Mouse (Mus musculus) frontal cortex, postnatal 25 days (tissue): ENCODE results near the gene Hivep2.
A peak's percentile ranks its signal among the peaks of the same experiment; 100 is the strongest.

Source experiments
- DNase-seq, 2 experiments: peaks; one replicate each; pipeline ENCODE4 v3.0.0; 2022; ENCODE audit warnings: low spot score in 2 of 2

Gene Hivep2

GRCm38 (mm10) chr10:14164829-14165228 lies 199.0 kb downstream of the Hivep2 start:
- DNase-seq, result no peak

- DNase-seq, result no peak
Measured at GRCm38 (mm10) chr10:14168197-14168844, 202.4 kb downstream of the Hivep2 start.

GRCm38 (mm10) chr10:14168869-14169566 lies 203.1 kb downstream of the Hivep2 start:
- DNase-seq, result no peak

- DNase-seq, result no peak
Measured at GRCm38 (mm10) chr10:14174124-14174523, 208.2 kb downstream of the Hivep2 start.

GRCm38 (mm10) chr10:14179424-14180339 lies 213.8 kb downstream of the Hivep2 start:
- peak; percentile 25 to 31 for DNase-seq

- DNase-seq, result no peak
Measured at GRCm38 (mm10) chr10:14186352-14186976, 220.6 kb downstream of the Hivep2 start.

GRCm38 (mm10) chr10:14189050-14189449 lies 223.2 kb downstream of the Hivep2 start:
- no peak for DNase-seq

GRCm38 (mm10) chr10:14191202-14191601 lies 225.3 kb downstream of the Hivep2 start:
- DNase-seq, result no peak

GRCm38 (mm10) chr10:14192156-14192555 lies 226.3 kb downstream of the Hivep2 start:
- DNase-seq, result no peak

GRCm38 (mm10) chr10:14193702-14194101 lies 227.8 kb downstream of the Hivep2 start:
- DNase-seq, result peak in 1 of 2 experiments; percentile 10

- peak in 1 of 2 experiments; percentile 60 for DNase-seq
Measured at GRCm38 (mm10) chr10:14195778-14196650, 230.1 kb downstream of the Hivep2 start.

- peak in 1 of 2 experiments; percentile 21 for DNase-seq
Measured at GRCm38 (mm10) chr10:14196785-14197184, 230.9 kb downstream of the Hivep2 start.

GRCm38 (mm10) chr10:14197261-14197660 lies 231.4 kb downstream of the Hivep2 start:
- no peak for DNase-seq

GRCm38 (mm10) chr10:14199332-14199731 lies 233.5 kb downstream of the Hivep2 start:
- no peak for DNase-seq

GRCm38 (mm10) chr10:14200310-14200709 lies 234.4 kb downstream of the Hivep2 start:
- peak in 1 of 2 experiments; percentile 29 for DNase-seq
